Mouse (Mus musculus) G1E-ER4 (cell line): ENCODE measurements around the gene Kcnv2. TPM values are rescaled to one million over a fixed set of nuclear protein-coding genes. Genes with fewer than 3 reads are reported as not detected.

Source experiments
- GATA1 ChIP-seq: IDR thresholded peaks from one replicate; pipeline ENCODE4 v1.8.0; 2012; ENCODE audit warnings: low read length, inconsistent platforms
- polyA plus RNA-seq: library from polyadenylated mRNA; stranded (reverse); fragments of >175 nt; gene quantifications from 2 replicates; pipeline ENCODE4 v1.2.3, GENCODE M21; 2012

The Kcnv2 gene
- polyA plus RNA-seq, 1 experiment = not detected

GRCm38 (mm10) chr19:27336126-27336917 is 13.9 kb downstream of the Kcnv2 start:
- TF ChIP-seq GATA1 = no peak

- TF ChIP-seq GATA1 = no peak
Measured at GRCm38 (mm10) chr19:27346501-27346900, 24.1 kb downstream of the Kcnv2 start.

- TF ChIP-seq GATA1 = no peak
Measured at GRCm38 (mm10) chr19:27351700-27352099, 29.3 kb downstream of the Kcnv2 start.

GRCm38 (mm10) chr19:27360381-27360780 is 38.0 kb downstream of the Kcnv2 start:
- no peak for TF ChIP-seq GATA1

- no peak for TF ChIP-seq GATA1
Measured at GRCm38 (mm10) chr19:27363891-27364290, 41.5 kb downstream of the Kcnv2 start.

GRCm38 (mm10) chr19:27364521-27364931 is 42.1 kb downstream of the Kcnv2 start:
- no peak for TF ChIP-seq GATA1

- no peak for TF ChIP-seq GATA1
Measured at GRCm38 (mm10) chr19:27366113-27366746, 43.8 kb downstream of the Kcnv2 start.

GRCm38 (mm10) chr19:27369461-27370135 is 47.2 kb downstream of the Kcnv2 start:
- TF ChIP-seq GATA1 = no peak

GRCm38 (mm10) chr19:27370174-27370573 is 47.8 kb downstream of the Kcnv2 start:
- TF ChIP-seq GATA1 = no peak

GRCm38 (mm10) chr19:27370784-27371183 is 48.4 kb downstream of the Kcnv2 start:
- no peak for TF ChIP-seq GATA1

- TF ChIP-seq GATA1 = no peak
Measured at GRCm38 (mm10) chr19:27379712-27380401, 57.5 kb downstream of the Kcnv2 start.

- TF ChIP-seq GATA1 = no peak
Measured at GRCm38 (mm10) chr19:27382131-27382530, 59.7 kb downstream of the Kcnv2 start.

GRCm38 (mm10) chr19:27383266-27383665 is 60.9 kb downstream of the Kcnv2 start:
- TF ChIP-seq GATA1 = no peak

GRCm38 (mm10) chr19:27385304-27385703 is 62.9 kb downstream of the Kcnv2 start:
- no peak for TF ChIP-seq GATA1

Other genes with a start within 250 kb of the Kcnv2 start
- gene Vldlr, start 106.1 kb upstream of the Kcnv2 start, polyA plus RNA-seq = not detected in 2 replicates
- gene Pum3, start 107.2 kb downstream of the Kcnv2 start, polyA plus RNA-seq = 19.3 and 25.4 TPM in 2 replicates